Mouse (Mus musculus) megakaryocyte, embryonic 14.5 days (primary cell): ENCODE data around the gene Mink1.

ENCODE experiments used
- FLI1 ChIP-seq: IDR thresholded peaks from 2 replicates; pipeline ENCODE4 v1.6.1; 2012; ENCODE audit warnings: low read length, inconsistent platforms, mixed read lengths
- GATA1 ChIP-seq: IDR thresholded peaks from 3 replicates; pipeline ENCODE4 v1.6.1; 2012; ENCODE audit warnings: mixed read lengths, low read length, inconsistent platforms, borderline replicate concordance

DNA sequence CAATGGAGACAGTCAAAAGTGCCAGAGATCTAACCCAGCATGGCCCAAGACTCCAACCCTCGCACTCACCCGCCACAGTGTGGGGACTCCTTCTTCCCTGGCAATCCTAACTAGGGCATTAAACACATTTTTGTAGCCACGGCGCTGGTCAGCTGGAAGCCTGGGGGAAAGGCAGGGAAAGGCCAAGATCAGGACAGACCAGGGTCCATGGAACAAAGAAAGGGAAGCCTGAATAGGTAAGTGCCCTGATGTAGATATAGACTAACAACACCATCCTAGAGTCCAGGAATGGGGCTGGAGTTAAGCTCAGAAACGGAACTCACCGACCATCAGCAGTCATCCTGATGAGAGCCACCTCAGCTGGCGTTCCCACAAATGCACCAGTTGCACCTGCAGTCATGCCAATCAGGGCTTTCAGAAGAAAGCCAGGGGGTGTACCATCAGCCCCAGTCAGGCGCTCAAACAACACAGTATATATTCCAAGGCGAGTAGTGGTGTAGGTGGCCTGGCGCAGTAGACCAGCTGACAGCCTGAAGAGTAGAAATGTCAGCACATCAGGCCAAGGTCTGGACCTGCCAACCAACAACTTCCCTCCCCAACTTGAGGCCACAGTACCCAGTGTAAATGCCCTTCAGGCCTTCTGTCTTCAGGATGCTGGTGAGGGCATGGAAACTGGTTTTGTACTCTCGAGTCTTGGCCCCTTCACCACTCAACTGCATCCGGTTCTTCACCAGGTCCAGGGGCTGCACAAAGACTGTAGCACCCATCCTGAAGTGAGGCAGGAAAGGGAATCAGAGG lies 83.0 kb downstream of the Mink1 start:
- TF ChIP-seq GATA1, result no peak
- TF ChIP-seq FLI1, result no peak
